Mouse (Mus musculus) CD4-positive, CD25-positive, alpha-beta regulatory T cell, adult 2 months (primary cell): ENCODE measurements around the gene Btnl2.

Experiments
- DNase-seq: peaks from one replicate; pipeline ENCODE4 v3.0.0-alpha.2; 2012; ENCODE audit warnings: low read depth, low spot score

Gene Btnl2

DNA sequence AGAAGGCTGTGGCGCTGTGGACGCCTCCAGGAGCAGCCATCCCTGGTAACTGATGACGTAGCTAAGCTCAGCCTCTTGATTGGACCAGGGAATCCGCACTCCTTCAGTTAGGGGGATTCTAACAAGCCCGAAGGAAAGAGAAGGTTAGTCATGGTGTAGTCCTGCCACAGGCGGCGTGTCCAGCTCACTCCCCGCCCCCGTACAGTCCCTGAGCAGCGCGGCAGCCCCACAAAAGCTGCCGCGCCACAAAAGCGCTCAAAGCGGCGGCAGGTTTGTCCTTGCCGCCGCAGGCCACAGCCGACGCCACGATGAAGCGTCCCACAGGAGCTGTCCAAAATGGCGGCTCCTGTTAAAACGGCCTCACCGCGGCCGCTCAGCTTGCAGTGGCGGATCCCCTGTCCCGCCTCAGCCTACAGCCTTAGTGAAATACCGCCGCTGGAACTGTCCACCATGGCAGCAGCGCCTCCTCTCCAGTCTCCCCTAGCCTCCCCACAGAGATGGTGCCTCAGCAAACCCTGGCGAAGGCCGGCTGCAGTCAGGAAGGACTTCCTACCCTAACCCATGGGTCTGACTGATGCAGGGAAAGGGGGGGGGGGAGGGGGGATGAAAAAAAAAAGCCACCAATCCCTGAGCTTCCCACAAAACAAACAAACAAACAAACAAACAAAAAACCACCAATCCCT is 44.2 kb downstream of the Btnl2 start, which contains the start of gene BC051142:
BC051142 (plus strand) TSS at position 110 of the 683 bp plus-strand sequence.
- DNase-seq: peak; percentile 85

DNA sequence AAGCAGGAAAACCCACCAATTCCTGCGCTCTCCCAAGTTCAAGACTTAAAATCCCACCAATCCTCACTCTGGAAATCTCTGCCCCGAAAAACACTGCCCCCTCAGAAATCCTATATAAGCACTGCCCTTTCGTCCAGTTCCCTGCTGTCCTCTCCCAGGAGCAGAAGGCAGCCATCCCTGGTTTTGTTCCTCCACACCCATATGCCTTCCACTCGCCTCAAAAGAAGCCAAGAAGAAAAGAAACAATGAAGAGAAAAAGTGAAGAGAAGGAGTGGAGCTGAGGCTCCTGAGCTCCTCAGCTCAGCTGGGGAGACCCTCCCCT is 44.7 kb downstream of the Btnl2 start:
- DNase-seq: no peak

DNA sequence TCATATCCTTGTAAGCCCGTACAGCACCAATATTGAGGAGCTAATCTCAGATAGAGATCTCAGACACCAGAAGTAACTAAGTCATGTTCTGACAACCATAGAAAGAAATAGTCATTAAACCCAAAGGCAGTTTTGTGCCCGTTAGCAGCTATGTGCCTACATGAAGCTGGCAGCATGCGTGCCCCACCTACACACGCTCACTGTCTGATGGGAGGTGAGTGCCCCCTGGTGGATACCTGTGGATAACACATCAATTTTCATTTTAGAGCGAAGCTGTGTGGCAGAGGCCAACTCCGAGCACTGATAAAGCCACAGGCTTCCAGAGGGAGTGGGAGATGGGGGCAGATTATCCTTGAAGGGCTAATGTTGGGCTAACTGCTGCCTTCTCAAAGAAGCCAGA is 56.5 kb downstream of the Btnl2 start:
- peak; percentile 87 for DNase-seq
